ENCODE assay signal across 8 mouse cellular contexts in genomic region chr10:23796551-23797503, GRCm38 (mm10). TPM values are rescaled to one million over a fixed set of nuclear protein-coding genes. Genes with fewer than 3 reads are reported as not detected.
A peak's percentile ranks its signal among the peaks of the same experiment; 100 is the strongest.
DNase-seq lines count a peak whose midpoint lies in the region; ATAC-seq and TF ChIP-seq lines count a peak whose summit lies in the region.

TSS of gene Slc18b1 (plus strand) at chr10:23796986.

- no peak; the same call in 1 of the 2 replicates for ATAC-seq in embryonic facial prominence, embryonic 11.5 days (replicated peaks; ENCODE audit: insufficient number of reproducible peaks, low FRiP score, low TSS enrichment, low read depth)
- ATAC-seq in limb, embryonic 11.5 days (ENCODE audit: insufficient number of reproducible peaks, low FRiP score, low TSS enrichment, low read depth), result 0 out of 2 replicates have a peak, but pooled peaks have one; percentile 17
- ATAC-seq in midbrain, embryonic 12.5 days (ENCODE audit: low FRiP score, low read depth), result peak; percentile 72
- ATAC-seq in stomach, postnatal 0 days (ENCODE audit: low FRiP score, low TSS enrichment), result peak; percentile 39; the same call in 1 of the 2 replicates

- peak within 1 kb of the TSS; percentile 57 for H3K4me3 ChIP-seq in embryonic facial prominence, embryonic 11.5 days (ENCODE audit: low read depth, low read length)
- H3K4me3 ChIP-seq in limb, embryonic 11.5 days (ENCODE audit: low read depth, low read length), result peak within 1 kb of the TSS; percentile 64
- H3K4me3 ChIP-seq in midbrain, embryonic 12.5 days, result peak within 1 kb of the TSS; percentile 62
- H3K4me3 ChIP-seq in stomach, postnatal 0 days (ENCODE audit: low read depth, low read length), result peak within 1 kb of the TSS; percentile 59

- H3K4me1 ChIP-seq in embryonic facial prominence, embryonic 11.5 days (ENCODE audit: control insufficient read depth, insufficient read depth, low read length), result no peaks in the 10 kb centered on the region
- H3K4me1 ChIP-seq in limb, embryonic 11.5 days (ENCODE audit: control insufficient read depth, insufficient read depth, low read length), result no peaks in the 10 kb centered on the region
- peaks cover 14% of the 10 kb centered on the region; the same call in 1 of the 2 replicates for H3K4me1 ChIP-seq in midbrain, embryonic 12.5 days
- no peaks in the 10 kb centered on the region for H3K4me1 ChIP-seq in stomach, postnatal 0 days (replicated peaks; ENCODE audit: control insufficient read depth, insufficient read depth)

- no peak for TF ChIP-seq EP300 in stomach, postnatal 0 days (optimal IDR thresholded peaks at IDR 0.05)

- peak within 1 kb of the TSS; percentile 79 for H3K9ac ChIP-seq in embryonic facial prominence, embryonic 11.5 days (replicated peaks; ENCODE audit: low read length)
- H3K9ac ChIP-seq in limb, embryonic 11.5 days (ENCODE audit: low read length), result peak within 1 kb of the TSS; percentile 87
- peak within 1 kb of the TSS; percentile 80 for H3K9ac ChIP-seq in midbrain, embryonic 12.5 days (replicated peaks)
- H3K9ac ChIP-seq in stomach, postnatal 0 days (ENCODE audit: low read length), result peak within 1 kb of the TSS; percentile 82

- H3K27ac ChIP-seq in embryonic facial prominence, embryonic 11.5 days (replicated peaks; ENCODE audit: low read depth, low read length), result no peak within 1 kb of the TSS
- H3K27ac ChIP-seq in limb, embryonic 11.5 days (replicated peaks; ENCODE audit: low read depth, low read length), result no peak within 1 kb of the TSS
- H3K27ac ChIP-seq in midbrain, embryonic 12.5 days (replicated peaks), result peak within 1 kb of the TSS; percentile 40; the same call in 1 of the 2 replicates
- H3K27ac ChIP-seq in stomach, postnatal 0 days (replicated peaks), result peak within 1 kb of the TSS; percentile 82

- no peak for TF ChIP-seq CTCF in stomach, postnatal 0 days (IDR thresholded peaks at IDR 0.05; ENCODE audit: low read depth)

- peak; percentile 78 for DNase-seq in 3134 (ENCODE audit: extremely low read depth, insufficient read length, low spot score)
- peak; percentile 82 for DNase-seq in adrenal gland, adult 2 months
- peak; percentile 60 for DNase-seq in embryonic facial prominence, embryonic 11.5 days (ENCODE audit: low spot score)
- DNase-seq in heart, adult 11 months, result peak; percentile 95
- DNase-seq in kidney, adult 11 months, result peak; percentile 64
- peak; percentile 75 for DNase-seq in limb, embryonic 11.5 days (ENCODE audit: low spot score)
- peak; percentile 61 for DNase-seq in stomach, postnatal 0 days (ENCODE audit: low spot score)

- no peaks in the 10 kb centered on the region for H3K27me3 ChIP-seq in embryonic facial prominence, embryonic 11.5 days (ENCODE audit: control insufficient read depth, insufficient read depth, low read length)
- H3K27me3 ChIP-seq in limb, embryonic 11.5 days (ENCODE audit: control insufficient read depth, insufficient read depth, low read length), result no peaks in the 10 kb centered on the region
- H3K27me3 ChIP-seq in midbrain, embryonic 12.5 days, result no peaks in the 10 kb centered on the region
- no peaks in the 10 kb centered on the region for H3K27me3 ChIP-seq in stomach, postnatal 0 days (ENCODE audit: control insufficient read depth, insufficient read depth, low read length)

- H3K9me3 ChIP-seq in embryonic facial prominence, embryonic 11.5 days (replicated peaks; ENCODE audit: control insufficient read depth, low read length), result no peaks in the 10 kb centered on the region
- H3K9me3 ChIP-seq in limb, embryonic 11.5 days (ENCODE audit: control insufficient read depth, low read length), result no peaks in the 10 kb centered on the region
- H3K9me3 ChIP-seq in midbrain, embryonic 12.5 days, result no peaks in the 10 kb centered on the region
- H3K9me3 ChIP-seq in stomach, postnatal 0 days (ENCODE audit: control insufficient read depth, low read length), result no peaks in the 10 kb centered on the region

- no peaks in the 10 kb centered on the region for H3K36me3 ChIP-seq in embryonic facial prominence, embryonic 11.5 days (replicated peaks; ENCODE audit: control insufficient read depth, insufficient read depth, low read depth, low read length)
- H3K36me3 ChIP-seq in limb, embryonic 11.5 days (ENCODE audit: control insufficient read depth, insufficient read depth, low read length), result no peaks in the 10 kb centered on the region
- peaks cover 6% of the 10 kb centered on the region for H3K36me3 ChIP-seq in midbrain, embryonic 12.5 days
- H3K36me3 ChIP-seq in stomach, postnatal 0 days (ENCODE audit: control insufficient read depth, insufficient read depth, low read length), result no peaks in the 10 kb centered on the region

- peak within 1 kb of the TSS; percentile 81 for H3K4me2 ChIP-seq in embryonic facial prominence, embryonic 11.5 days (ENCODE audit: low read depth, low read length)
- H3K4me2 ChIP-seq in limb, embryonic 11.5 days (ENCODE audit: low read depth, severe bottlenecking), result peak within 1 kb of the TSS; percentile 59
- H3K4me2 ChIP-seq in midbrain, embryonic 12.5 days (replicated peaks), result peak within 1 kb of the TSS; percentile 66
- peak within 1 kb of the TSS; percentile 68 for H3K4me2 ChIP-seq in stomach, postnatal 0 days (replicated peaks; ENCODE audit: low read depth)

- WGBS in embryonic facial prominence, embryonic 11.5 days, result 6% methylated on average over 43 of the region's 43 CpGs
- 6% methylated on average over 43 of the region's 43 CpGs for WGBS in limb, embryonic 11.5 days
- WGBS in midbrain, embryonic 12.5 days, result 4% methylated on average over 43 of the region's 43 CpGs
- 3% methylated on average over 43 of the region's 43 CpGs for WGBS in stomach, postnatal 0 days

RNA-seq across cellular contexts. Expression of gene Slc18b1, which starts in this region (rescaled TPM):
- 10 to 100 TPM; 24.6 to 37.9 TPM for total RNA-seq in adrenal gland, adult 2 months (2021)
- polyA plus RNA-seq in adrenal gland, adult 2 months (2012; rRNA removed), result 16.4 and 17.1 TPM in 2 replicates
- 21.5 and 22.5 TPM in 2 replicates for polyA plus RNA-seq in embryonic facial prominence, embryonic 11.5 days (2014; fragmentation: Nextera tagmentation; extraction: Ambion mirVana)
- polyA plus RNA-seq in limb, embryonic 11.5 days (2014; fragmentation: Nextera tagmentation; extraction: Ambion mirVana), result 19.9 and 24.3 TPM in 2 replicates
- 16.4 and 18.3 TPM in 2 replicates for polyA plus RNA-seq in midbrain, embryonic 12.5 days (2016; fragmentation: Nextera tagmentation; extraction: Ambion mirVana)
- polyA plus RNA-seq in stomach, postnatal 0 days (2015; fragmentation: Nextera tagmentation; extraction: Ambion mirVana), result 9.2 and 9.4 TPM in 2 replicates

Comparison
In these comparisons a context has a peak if more than half of its experiments do, and no peak if none do; other contexts are left out.
1. H3K27ac ChIP-seq: peak in midbrain, embryonic 12.5 days (single experiment) and stomach, postnatal 0 days (single experiment); none in embryonic facial prominence, embryonic 11.5 days (single experiment) and limb, embryonic 11.5 days (single experiment).
2. Peak in every context shown above with its lines, with median percentiles within 50 percentile points of each other: DNase-seq, H3K4me2 ChIP-seq, H3K4me3 ChIP-seq and H3K9ac ChIP-seq.